Mouse (Mus musculus): ENCODE data around the gene Slc18a2.

GRCm38 (mm10) chr19:59316571-59316970 lies 55.9 kb downstream of the Slc18a2 start:
- TF ChIP-seq POLR2A (IDR thresholded peaks at IDR 0.05; ENCODE audit: insufficient read depth, low read depth, low read length) = no peak
- TF ChIP-seq CTCF (IDR thresholded peaks at IDR 0.05; ENCODE audit: insufficient read depth, low read depth, low read length) = no peak
